Mouse (Mus musculus): Measurements from ENCODE around the gene H2-T22. TPM values are rescaled to one million over a fixed set of nuclear protein-coding genes. Genes with fewer than 3 reads are reported as not detected.

H2-T22 gene
- polyA plus RNA-seq, 1 experiment from 2014 or later, result 23.9 TPM

DNA sequence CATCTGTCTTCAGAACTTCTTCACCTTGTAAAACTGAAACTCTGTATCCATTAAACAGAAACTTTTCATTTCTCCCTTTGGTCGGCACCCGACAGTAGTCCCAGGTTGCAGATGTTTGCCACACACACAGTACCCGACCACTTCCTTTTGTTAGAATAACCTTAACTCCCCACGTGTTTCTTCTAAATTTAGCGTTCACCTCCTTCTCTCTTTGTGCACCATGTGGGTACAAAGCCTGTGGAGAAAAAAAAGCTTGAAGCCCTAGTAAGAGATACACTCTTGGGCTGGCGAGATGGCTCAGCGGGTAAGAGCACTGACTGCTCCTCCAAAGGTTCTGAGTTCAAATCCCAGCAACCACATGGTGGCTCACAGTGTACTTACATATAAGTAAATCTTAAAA is 43.2 kb downstream of the H2-T22 start:
- H3K27me3 ChIP-seq (replicated peaks; ENCODE audit: insufficient read depth, low read length), result no peaks in the 10 kb centered on the region
- H3K9ac ChIP-seq (replicated peaks; ENCODE audit: low read depth), result no peak overlapping the region
- 73% methylated on average over 7 of the region's 7 CpGs for whole genome bisulfite sequencing
- ATAC-seq, result no peak
- no peak overlapping the region for H3K4me3 ChIP-seq (ENCODE audit: low read depth, low read length)
- H3K36me3 ChIP-seq (ENCODE audit: insufficient read depth, low read length), result no peaks in the 10 kb centered on the region
- H3K4me1 ChIP-seq (ENCODE audit: insufficient read depth, low read depth, low read length), result no peaks in the 10 kb centered on the region
- no peak overlapping the region for H3K4me2 ChIP-seq (replicated peaks; ENCODE audit: low read depth, low read length)
- no peak overlapping the region for H3K27ac ChIP-seq (ENCODE audit: low read length)
- no peak for TF ChIP-seq EP300 (IDR thresholded peaks at IDR 0.05)
- no peak for TF ChIP-seq CTCF (IDR thresholded peaks at IDR 0.05)
- H3K9me3 ChIP-seq (ENCODE audit: low read length), result no peaks in the 10 kb centered on the region
- no peak for DNase-seq (ENCODE audit: low spot score)

DNA sequence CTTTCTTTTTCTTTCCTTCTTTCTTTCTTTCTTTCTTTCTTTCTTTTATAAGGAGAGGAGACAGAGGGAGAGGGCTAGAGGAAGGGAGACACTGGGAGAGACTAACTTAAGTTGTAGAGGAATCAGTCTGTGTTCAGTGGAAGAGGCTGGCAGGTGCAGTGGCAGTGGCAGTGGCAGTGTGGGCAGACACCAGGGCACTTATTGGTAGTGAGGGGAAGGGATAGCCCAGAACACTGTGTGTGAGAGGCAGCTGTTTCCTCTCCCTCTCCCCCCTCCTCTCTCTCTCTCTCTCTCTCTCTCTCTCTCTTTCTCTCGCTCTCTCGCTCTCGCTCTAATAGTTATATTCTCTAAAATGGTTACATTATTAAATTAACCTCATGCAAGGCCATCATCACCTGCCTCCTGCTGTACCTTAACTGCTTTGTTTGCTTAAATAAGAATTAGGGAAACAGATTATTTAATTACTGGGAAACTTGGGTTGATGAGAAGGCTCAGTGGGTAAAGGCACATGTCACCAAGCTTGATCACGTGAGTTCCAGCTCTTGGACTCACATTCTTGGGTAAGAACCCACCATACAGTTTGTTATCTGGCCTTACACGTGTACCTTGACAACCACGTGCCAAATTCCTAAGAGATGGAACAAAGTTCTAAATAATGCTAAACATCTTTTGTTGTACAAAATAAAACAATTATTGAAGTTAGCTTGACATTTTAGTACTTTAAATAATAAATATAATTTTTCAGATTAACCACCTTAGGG is 43.8 kb downstream of the H2-T22 start:
- 76% methylated on average over 6 of the region's 6 CpGs for WGBS
- no peaks in the 10 kb centered on the region for H3K36me3 ChIP-seq (ENCODE audit: insufficient read depth, low read length)
- H3K9ac ChIP-seq (replicated peaks; ENCODE audit: low read depth), result no peak overlapping the region
- ATAC-seq (no peak), DNase-seq (ENCODE audit: low spot score) (no peak)
- no peak overlapping the region for H3K4me2 ChIP-seq (replicated peaks; ENCODE audit: low read depth, low read length)
- H3K27me3 ChIP-seq (replicated peaks; ENCODE audit: insufficient read depth, low read length), result no peaks in the 10 kb centered on the region
- TF ChIP-seq EP300 (IDR thresholded peaks at IDR 0.05) (no peak), CTCF (IDR thresholded peaks at IDR 0.05) (no peak)
- no peak overlapping the region for H3K27ac ChIP-seq (ENCODE audit: low read length)
- H3K4me1 ChIP-seq (ENCODE audit: insufficient read depth, low read depth, low read length), result no peaks in the 10 kb centered on the region
- H3K4me3 ChIP-seq (ENCODE audit: low read depth, low read length), result no peak overlapping the region
- H3K9me3 ChIP-seq (ENCODE audit: low read length), result no peaks in the 10 kb centered on the region

DNA sequence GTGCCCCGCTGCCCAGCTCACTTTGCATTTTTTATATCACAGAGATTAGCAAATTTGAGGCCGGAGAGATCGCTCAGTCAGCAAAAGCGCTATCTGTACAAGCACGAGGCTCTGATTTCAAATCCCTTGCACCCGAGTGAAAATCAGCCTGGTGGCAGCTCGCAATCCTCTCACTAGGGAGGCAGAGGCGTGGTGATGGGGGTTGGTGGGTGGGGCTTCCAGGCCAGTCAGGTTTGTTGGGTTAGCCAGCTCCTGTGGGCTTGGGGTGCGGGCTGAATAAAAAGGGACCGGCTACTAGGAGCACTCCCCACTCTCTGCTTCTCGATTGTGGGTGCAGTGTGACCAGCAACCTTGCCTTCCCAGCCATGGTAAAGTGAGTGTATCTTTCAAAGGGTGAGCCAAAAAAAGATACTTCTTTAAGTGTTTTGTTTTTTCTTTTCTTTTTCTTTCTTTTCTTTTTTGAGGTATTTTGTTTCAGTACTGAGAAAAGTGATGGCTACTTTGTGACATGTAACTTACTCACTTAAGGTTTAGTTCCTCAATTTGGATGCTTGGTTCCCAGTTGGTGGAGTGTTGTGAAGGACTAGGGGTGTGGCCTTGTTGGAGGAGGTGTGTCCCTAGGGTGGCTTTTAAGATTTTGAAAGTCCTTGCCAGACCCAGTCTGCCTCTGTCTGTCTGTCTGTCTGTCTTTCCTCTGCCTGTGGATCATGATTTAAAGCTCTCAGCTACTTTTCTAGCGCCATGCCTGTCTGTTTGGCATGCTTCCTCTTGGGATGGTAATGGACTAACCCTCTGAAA is 44.6 kb downstream of the H2-T22 start:
- Histone ChIP-seq H3K36me3 (ENCODE audit: insufficient read depth, low read length) (no peaks in the 10 kb centered on the region), H3K9ac (replicated peaks; ENCODE audit: low read depth) (no peak overlapping the region), H3K4me1 (ENCODE audit: insufficient read depth, low read depth, low read length) (no peaks in the 10 kb centered on the region), H3K9me3 (ENCODE audit: low read length) (no peaks in the 10 kb centered on the region), H3K4me2 (replicated peaks; ENCODE audit: low read depth, low read length) (no peak overlapping the region; the same call in 1 of the 2 replicates), H3K4me3 (ENCODE audit: low read depth, low read length) (no peak overlapping the region), H3K27me3 (replicated peaks; ENCODE audit: insufficient read depth, low read length) (no peaks in the 10 kb centered on the region), H3K27ac (ENCODE audit: low read length) (no peak overlapping the region)
- ATAC-seq, result no peak
- TF ChIP-seq EP300 (IDR thresholded peaks at IDR 0.05), result no peak
- no peak for TF ChIP-seq CTCF (IDR thresholded peaks at IDR 0.05)
- WGBS, result 52% methylated on average over 12 of the region's 12 CpGs
- peak; percentile 56 for DNase-seq (ENCODE audit: low spot score)

DNA sequence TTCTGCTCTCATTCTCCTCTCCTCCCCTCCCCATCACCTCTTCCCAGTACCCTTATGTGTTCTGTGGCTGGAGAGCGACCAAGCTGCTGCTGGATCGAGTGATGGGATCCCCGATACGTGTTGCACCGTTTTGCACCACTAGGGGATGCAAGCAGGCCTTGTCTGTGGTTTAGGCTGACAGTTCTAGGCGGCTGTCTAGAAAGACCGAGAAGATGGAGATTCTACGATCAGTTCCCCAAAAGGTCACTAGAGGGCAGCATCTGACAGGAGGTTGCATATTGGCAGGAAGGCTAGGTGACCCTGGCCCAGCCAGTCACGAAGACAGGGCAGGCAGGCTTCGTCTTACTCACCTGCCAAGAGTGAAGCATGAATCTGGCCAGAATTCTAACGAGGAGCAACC is 45.6 kb downstream of the H2-T22 start:
- Histone ChIP-seq H3K27me3 (replicated peaks; ENCODE audit: insufficient read depth, low read length) (no peaks in the 10 kb centered on the region), H3K9ac (replicated peaks; ENCODE audit: low read depth) (no peak overlapping the region), H3K4me3 (ENCODE audit: low read depth, low read length) (no peak overlapping the region), H3K9me3 (ENCODE audit: low read length) (no peaks in the 10 kb centered on the region), H3K4me1 (ENCODE audit: insufficient read depth, low read depth, low read length) (no peaks in the 10 kb centered on the region), H3K4me2 (replicated peaks; ENCODE audit: low read depth, low read length) (no peak overlapping the region), H3K36me3 (ENCODE audit: insufficient read depth, low read length) (no peaks in the 10 kb centered on the region), H3K27ac (ENCODE audit: low read length) (no peak overlapping the region)
- WGBS, result under 1% methylated on average over 11 of the region's 11 CpGs
- peak; percentile 60 for ATAC-seq
- peak; percentile 96 for DNase-seq (ENCODE audit: low spot score)
- TF ChIP-seq CTCF (IDR thresholded peaks at IDR 0.05) (peak; percentile 100), EP300 (IDR thresholded peaks at IDR 0.05) (no peak)

DNA sequence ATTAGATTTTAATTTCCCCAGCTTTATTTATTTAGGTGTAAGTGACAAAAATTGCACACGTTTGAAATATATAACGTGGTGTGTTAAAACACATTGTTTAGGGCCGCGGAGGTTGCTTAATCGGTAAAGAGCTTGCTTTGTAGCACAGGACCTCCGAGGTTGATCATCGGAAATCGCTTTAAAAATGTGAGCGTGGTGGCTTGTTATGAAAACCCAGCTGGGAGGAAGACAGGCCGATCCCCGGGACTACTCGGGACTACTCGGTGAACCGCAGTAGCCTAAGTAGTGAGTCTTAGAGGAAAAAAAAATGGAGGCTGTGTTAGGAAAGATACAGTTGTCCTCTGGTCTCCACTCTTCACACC is 47.7 kb downstream of the H2-T22 start:
- TF ChIP-seq EP300 (IDR thresholded peaks at IDR 0.05), result no peak
- no peak for TF ChIP-seq CTCF (IDR thresholded peaks at IDR 0.05)
- Histone ChIP-seq H3K9ac (replicated peaks; ENCODE audit: low read depth) (peak overlapping the region; percentile 48), H3K4me1 (ENCODE audit: insufficient read depth, low read depth, low read length) (no peaks in the 10 kb centered on the region), H3K27me3 (replicated peaks; ENCODE audit: insufficient read depth, low read length) (no peaks in the 10 kb centered on the region), H3K27ac (ENCODE audit: low read length) (peak overlapping the region; percentile 17), H3K36me3 (ENCODE audit: insufficient read depth, low read length) (no peaks in the 10 kb centered on the region), H3K9me3 (ENCODE audit: low read length) (no peaks in the 10 kb centered on the region), H3K4me3 (ENCODE audit: low read depth, low read length) (peak overlapping the region; percentile 44), H3K4me2 (replicated peaks; ENCODE audit: low read depth, low read length) (peak overlapping the region; percentile 64)
- ATAC-seq, result no peak
- DNase-seq (ENCODE audit: low spot score), result peak; percentile 30
- 3% methylated on average over 14 of the region's 14 CpGs for WGBS

DNA sequence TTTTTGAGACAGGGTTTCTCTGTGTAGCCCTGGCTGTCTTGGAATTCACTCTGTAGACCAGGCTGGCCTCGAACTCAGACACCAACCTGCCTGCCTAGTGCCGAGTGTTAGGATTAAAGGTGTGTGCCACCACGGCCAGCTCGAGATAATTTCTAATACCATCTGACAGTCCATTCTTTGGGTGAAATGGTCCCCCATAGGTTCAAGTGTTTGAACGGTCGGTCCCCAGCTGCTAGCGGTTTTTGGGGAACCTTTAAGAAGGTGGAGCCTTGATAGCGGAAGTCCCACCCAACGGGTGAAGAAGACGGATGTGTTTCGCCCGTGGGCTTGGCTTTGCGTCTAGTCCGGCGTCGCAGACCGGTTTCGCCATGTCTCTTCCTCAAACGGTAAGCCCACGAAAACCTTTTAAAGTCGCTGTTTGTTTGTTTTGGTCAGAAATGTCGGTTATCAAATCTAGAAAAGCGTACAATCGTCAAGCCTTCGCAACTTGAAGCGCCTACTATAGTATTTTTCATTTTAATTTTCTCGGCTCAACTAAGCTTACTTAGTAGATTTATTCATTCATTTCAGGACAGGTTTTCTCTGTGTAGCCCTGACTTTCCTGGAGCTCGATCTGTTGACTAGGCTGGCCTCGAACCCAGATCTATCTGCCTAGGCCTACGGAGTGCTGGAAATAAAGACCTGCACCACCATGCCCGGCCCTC is 48.2 kb downstream of the H2-T22 start:
- 4% methylated on average over 31 of the region's 31 CpGs for WGBS
- Histone ChIP-seq H3K27me3 (replicated peaks; ENCODE audit: insufficient read depth, low read length) (no peaks in the 10 kb centered on the region), H3K4me2 (replicated peaks; ENCODE audit: low read depth, low read length) (peak overlapping the region; percentile 64), H3K9me3 (ENCODE audit: low read length) (no peaks in the 10 kb centered on the region), H3K27ac (ENCODE audit: low read length) (peak overlapping the region; percentile 17), H3K9ac (replicated peaks; ENCODE audit: low read depth) (peak overlapping the region; percentile 48), H3K4me3 (ENCODE audit: low read depth, low read length) (peak overlapping the region; percentile 44), H3K4me1 (ENCODE audit: insufficient read depth, low read depth, low read length) (no peaks in the 10 kb centered on the region), H3K36me3 (ENCODE audit: insufficient read depth, low read length) (peaks cover under 1% of the 10 kb centered on the region; the same call in 1 of the 2 replicates)
- ATAC-seq (peak; percentile 74), DNase-seq (ENCODE audit: low spot score) (peak; percentile 95)
- TF ChIP-seq CTCF (IDR thresholded peaks at IDR 0.05), result no peak
- TF ChIP-seq EP300 (IDR thresholded peaks at IDR 0.05), result no peak
